Comparison of ENCODE assay signal across 8 mouse cellular contexts in the genomic region with DNA sequence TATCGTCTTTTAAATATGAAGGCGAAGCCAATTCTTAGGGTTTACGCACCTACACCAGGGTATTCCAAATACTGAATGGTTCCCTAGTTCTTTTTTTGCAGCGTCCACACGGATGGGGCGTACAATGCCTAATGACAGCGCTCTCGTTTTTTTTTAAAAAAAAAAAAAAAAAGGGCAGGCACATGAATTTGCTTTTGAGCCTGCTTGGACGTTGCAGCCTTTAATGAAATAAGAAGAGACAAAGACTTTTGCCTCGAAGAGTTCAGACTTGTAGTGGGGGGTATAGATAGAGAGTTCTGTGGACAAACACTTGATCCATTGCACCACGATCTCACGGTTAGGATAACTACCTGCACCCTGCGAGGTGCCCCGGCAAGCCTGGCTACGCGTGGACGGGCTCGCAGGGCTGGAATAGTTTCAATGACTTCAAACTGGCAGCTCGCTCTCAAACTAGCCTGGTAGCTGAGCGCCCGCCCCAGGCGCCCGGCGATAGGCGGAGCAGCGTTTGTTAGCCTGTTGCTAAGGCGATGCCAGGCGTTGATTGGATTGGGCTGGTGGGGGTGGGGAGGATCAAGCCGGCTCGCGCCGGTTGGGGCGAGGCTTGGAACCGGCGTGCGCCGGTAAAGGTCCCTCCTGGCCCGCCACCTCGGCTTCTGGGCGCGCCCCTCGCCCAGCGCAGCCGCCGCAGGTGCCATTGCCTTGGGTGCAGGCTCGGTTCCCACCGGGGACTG. TPM values are rescaled to one million over a fixed set of nuclear protein-coding genes. Genes with fewer than 3 reads are reported as not detected.
DNase-seq lines count a peak whose midpoint lies in the region; ATAC-seq and TF ChIP-seq lines count a peak whose summit lies in the region.

No protein-coding gene starts in this region.

- dilution Hi-C loops in CH12.LX (cut with MboI; ENCODE audit: extremely low pct_ligation_motif_present, extremely low pct_unique_long_range_greater_than_20kb, low sequenced_read_pairs), result no loop called here

- peaks cover 0 to 10% of the 10 kb centered on the region in 2 experiments; a peak in 1 of 4 replicates for H3K4me1 ChIP-seq in CH12.LX (ENCODE audit: control insufficient read depth in 1 of 2, insufficient read depth in 2 of 2)
- H3K4me1 ChIP-seq in forebrain, embryonic 11.5 days (replicated peaks; ENCODE audit: control insufficient read depth, insufficient read depth, low read length), result peaks cover 4% of the 10 kb centered on the region; the same call in 1 of the 2 replicates
- H3K4me1 ChIP-seq in heart, embryonic 16.5 days (ENCODE audit: control insufficient read depth, insufficient read depth, low read length), result peaks cover 6% of the 10 kb centered on the region
- peaks cover 3 to 6% of the 10 kb centered on the region in 2 experiments for H3K4me1 ChIP-seq in liver, embryonic 14.5 days (replicated peaks; ENCODE audit: control insufficient read depth in 2 of 2, insufficient read depth in 2 of 2, low read length in 1 of 2)
- 0 out of 2 replicates have a peak, but pooled peaks cover 2% of the 10 kb centered on the region for H3K4me1 ChIP-seq in stomach, embryonic 15.5 days

- peak overlapping the region; percentile 73; the same call in 1 of the 2 replicates for H3K4me2 ChIP-seq in CH12.LX (ENCODE audit: insufficient read depth, low read depth, poor library complexity, severe bottlenecking)
- peak overlapping the region; percentile 67 for H3K4me2 ChIP-seq in forebrain, embryonic 11.5 days (ENCODE audit: low read depth, low read length, severe bottlenecking)
- H3K4me2 ChIP-seq in heart, embryonic 16.5 days (ENCODE audit: low read depth, low read length), result peak overlapping the region; percentile 62
- peak overlapping the region; percentile 73 for H3K4me2 ChIP-seq in liver, embryonic 14.5 days (ENCODE audit: low read depth)
- H3K4me2 ChIP-seq in stomach, embryonic 15.5 days, result peak overlapping the region; percentile 57

- WGBS in forebrain, embryonic 11.5 days, result under 1% methylated on average over 43 of the region's 47 CpGs
- WGBS in heart, embryonic 16.5 days, result under 1% methylated on average over 47 of the region's 47 CpGs
- under 1% methylated on average over 47 of the region's 47 CpGs for WGBS in liver, embryonic 14.5 days (ENCODE audit: insufficient replicate concordance)
- under 1% methylated on average over 46 of the region's 47 CpGs for WGBS in stomach, embryonic 15.5 days

- TF ChIP-seq EP300 in CH12.LX (IDR thresholded peaks at IDR 0.05; ENCODE audit: low read length), result no peak
- TF ChIP-seq EP300 in liver, embryonic 14.5 days (IDR thresholded peaks at IDR 0.05; ENCODE audit: low read depth), result peak; percentile 80

- peak overlapping the region; percentile 72 to 80 (median 79) for H3K4me3 ChIP-seq in CH12.LX (replicated peaks in 1 of 3; ENCODE audit: low read depth in 2 of 3, low read length in 2 of 3, poor library complexity in 1 of 3)
- H3K4me3 ChIP-seq in forebrain, embryonic 11.5 days (ENCODE audit: low read depth, low read length), result peak overlapping the region; percentile 87
- H3K4me3 ChIP-seq in heart, embryonic 16.5 days (ENCODE audit: low read length), result peak overlapping the region; percentile 98
- peak overlapping the region; percentile 89 to 97 for H3K4me3 ChIP-seq in liver, embryonic 14.5 days (ENCODE audit: insufficient read depth in 1 of 2, low read depth in 2 of 2, low read length in 2 of 2)
- peak overlapping the region; percentile 77 for H3K4me3 ChIP-seq in stomach, embryonic 15.5 days (replicated peaks)

- TF ChIP-seq RAD21 in CH12.LX (IDR thresholded peaks at IDR 0.05; ENCODE audit: low read depth, low read length), result no peak

- TF ChIP-seq POLR2A in CH12.LX (IDR thresholded peaks at IDR 0.05; ENCODE audit: low read depth, low read length), result peak; percentile 32; the same call in 1 of the 2 replicates

- H3K9ac ChIP-seq in CH12.LX (ENCODE audit: insufficient read depth, low read depth), result peak overlapping the region; percentile 90
- peak overlapping the region; percentile 100 for H3K9ac ChIP-seq in forebrain, embryonic 11.5 days (ENCODE audit: low read length)
- peak overlapping the region; percentile 99 for H3K9ac ChIP-seq in heart, embryonic 16.5 days (ENCODE audit: low read length)
- peak overlapping the region; percentile 100 for H3K9ac ChIP-seq in liver, embryonic 14.5 days (replicated peaks)
- H3K9ac ChIP-seq in stomach, embryonic 15.5 days, result peak overlapping the region; percentile 96

- peak; percentile 88 for ATAC-seq in forebrain, embryonic 11.5 days (replicated peaks; ENCODE audit: low FRiP score)
- ATAC-seq in heart, embryonic 16.5 days (replicated peaks; ENCODE audit: extremely low read depth, insufficient read depth, low FRiP score), result peak; percentile 88
- ATAC-seq in liver, embryonic 14.5 days (ENCODE audit: insufficient read depth), result peak; percentile 84
- peak; percentile 88 for ATAC-seq in stomach, embryonic 15.5 days (ENCODE audit: insufficient read depth, low FRiP score, low read depth)

- peak; percentile 94 for DNase-seq in CH12.LX (ENCODE audit: extremely low read depth)
- DNase-seq in c-Kit-positive CD71-positive TER-119-negative erythroid progenitor cells, embryonic 14.5 days (ENCODE audit: low read depth), result peak; percentile 88
- DNase-seq in forebrain, embryonic 11.5 days (ENCODE audit: low spot score), result peak; percentile 98
- peak; percentile 94 to 99 for DNase-seq in kidney, postnatal 25 days
- peak; percentile 92 to 95 (median 95) for DNase-seq in liver, embryonic 14.5 days (ENCODE audit: low read depth in 3 of 3, low spot score in 3 of 3)
- peak; percentile 97 for DNase-seq in neural tube, embryonic 10.5 days (ENCODE audit: extremely low spot score, low spot score)

- peak overlapping the region; percentile 93 for H3K27ac ChIP-seq in CH12.LX (ENCODE audit: insufficient read depth, low read depth)
- peak overlapping the region; percentile 100 for H3K27ac ChIP-seq in forebrain, embryonic 11.5 days (ENCODE audit: low read depth, low read length)
- peak overlapping the region; percentile 100 for H3K27ac ChIP-seq in heart, embryonic 16.5 days (ENCODE audit: low read length)
- peak overlapping the region; percentile 95 for H3K27ac ChIP-seq in liver, embryonic 14.5 days
- H3K27ac ChIP-seq in stomach, embryonic 15.5 days, result peak overlapping the region; percentile 100

- TF ChIP-seq CTCF in CH12.LX (conservative IDR thresholded peaks at IDR 0.05 in 1 of 2, IDR thresholded peaks at IDR 0.05 in 1 of 2; ENCODE audit: low read depth in 2 of 2, low read length in 2 of 2), result no peak
- TF ChIP-seq CTCF in liver, embryonic 14.5 days (IDR thresholded peaks at IDR 0.05; ENCODE audit: low read depth), result no peak

- H3K36me3 ChIP-seq in CH12.LX (replicated peaks in 1 of 2; ENCODE audit: control insufficient read depth in 1 of 2, insufficient read depth in 1 of 2, low read length in 1 of 2), result peaks cover 4 to 15% of the 10 kb centered on the region in 2 experiments
- H3K36me3 ChIP-seq in forebrain, embryonic 11.5 days (ENCODE audit: control insufficient read depth, insufficient read depth, low read length), result peaks cover 3% of the 10 kb centered on the region
- H3K36me3 ChIP-seq in heart, embryonic 16.5 days (ENCODE audit: control insufficient read depth, insufficient read depth), result peaks cover 12% of the 10 kb centered on the region
- H3K36me3 ChIP-seq in liver, embryonic 14.5 days (replicated peaks; ENCODE audit: control insufficient read depth, insufficient read depth, low read depth), result peaks cover 18% of the 10 kb centered on the region
- peaks cover 8% of the 10 kb centered on the region for H3K36me3 ChIP-seq in stomach, embryonic 15.5 days

- no peaks in the 10 kb centered on the region for H3K9me3 ChIP-seq in CH12.LX (replicated peaks; ENCODE audit: low read length)
- no peaks in the 10 kb centered on the region for H3K9me3 ChIP-seq in forebrain, embryonic 11.5 days (ENCODE audit: control insufficient read depth, low read length)
- H3K9me3 ChIP-seq in heart, embryonic 16.5 days (replicated peaks; ENCODE audit: control insufficient read depth, low read length), result no peaks in the 10 kb centered on the region
- no peaks in the 10 kb centered on the region for H3K9me3 ChIP-seq in liver, embryonic 14.5 days (ENCODE audit: control insufficient read depth, low read length)
- H3K9me3 ChIP-seq in stomach, embryonic 15.5 days, result no peaks in the 10 kb centered on the region

- H3K79me2 ChIP-seq in CH12.LX (replicated peaks; ENCODE audit: control insufficient read depth, extremely low read depth, insufficient read depth, poor library complexity, severe bottlenecking), result peaks cover 2% of the 10 kb centered on the region; the same call in 1 of the 2 replicates

- H3K27me3 ChIP-seq in CH12.LX (replicated peaks), result no peaks in the 10 kb centered on the region
- no peaks in the 10 kb centered on the region for H3K27me3 ChIP-seq in forebrain, embryonic 11.5 days (ENCODE audit: control insufficient read depth, insufficient read depth, low read length)
- H3K27me3 ChIP-seq in heart, embryonic 16.5 days (ENCODE audit: control insufficient read depth, insufficient read depth, low read length), result no peaks in the 10 kb centered on the region
- H3K27me3 ChIP-seq in liver, embryonic 14.5 days (ENCODE audit: control insufficient read depth, insufficient read depth, low read length), result no peaks in the 10 kb centered on the region
- H3K27me3 ChIP-seq in stomach, embryonic 15.5 days (replicated peaks), result no peaks in the 10 kb centered on the region

- in situ Hi-C loops in CH12.LX (cut with MboI; ENCODE audit: low pct_ligation_motif_present, low pct_unique_long_range_greater_than_20kb, low sequenced_read_pairs), result loop anchor here (25.0 kb wide), 1 partner anchor 277 kb away; no protein-coding TSS in a partner anchor

TF ChIP-seq in CH12.LX, 34 proteins besides CTCF, POLR2A, EP300 and RAD21 (continues in another document):
- TF ChIP-seq MXI1 (IDR thresholded peaks at IDR 0.05; ENCODE audit: low read depth, low read length) (peak; percentile 90), MAZ (IDR thresholded peaks at IDR 0.05; ENCODE audit: low read depth, low read length) (no peak), ETS1 (conservative IDR thresholded peaks at IDR 0.05; ENCODE audit: low read depth, low read length) (0 out of 2 replicates have a peak, but pooled peaks have one; percentile 23), GABPA (IDR thresholded peaks at IDR 0.05; ENCODE audit: insufficient replicate concordance, low read depth, low read length) (no peak), RCOR1 (conservative IDR thresholded peaks at IDR 0.05; ENCODE audit: low read depth, low read length) (no peak), UBTF (IDR thresholded peaks at IDR 0.05; ENCODE audit: low read depth, low read length) (no peak; the same call in none of the 2 replicates)

RNA-seq across cellular contexts. Expression of gene Arrdc3, which starts 2.1 kb away (rescaled TPM):
- total RNA-seq in CH12.LX (2012; rRNA removed) (3.7 and 3.8 TPM in 2 replicates), CH12.LX (2014; rRNA removed) (11.7 and 15.7 TPM in 2 replicates)
- 3.3 and 5.6 TPM in 2 replicates for polyA plus RNA-seq in CH12.LX (2012; ENCODE audit: insufficient read length, low read depth)
- polyA plus RNA-seq in forebrain, embryonic 11.5 days (2014; fragmentation: Nextera tagmentation; extraction: Ambion mirVana), result 53.2 and 56.5 TPM in 2 replicates
- polyA plus RNA-seq in heart, embryonic 16.5 days (2015; fragmentation: Nextera tagmentation; extraction: Ambion mirVana), result 42.2 and 42.6 TPM in 2 replicates
- polyA plus RNA-seq in liver, embryonic 14.5 days (2012; rRNA removed), result 6.4 and 7.4 TPM in 2 replicates
- 13.1 and 16.5 TPM in 2 replicates for polyA plus RNA-seq in liver, embryonic 14.5 days (2014; fragmentation: Nextera tagmentation; extraction: Ambion mirVana)
- 45.7 and 56.6 TPM in 2 replicates for polyA plus RNA-seq in stomach, embryonic 15.5 days (2015; fragmentation: Nextera tagmentation; extraction: Ambion mirVana)

Comparison
In these comparisons a context has a peak if more than half of its experiments do, and no peak if none do; other contexts are left out.
1. Peak in every context shown above with its lines: DNase-seq, ATAC-seq, H3K4me3 ChIP-seq and H3K27ac ChIP-seq.